Mouse (Mus musculus) forebrain, postnatal 0 days (tissue): ENCODE data around the gene Cyb5d1. TPM values are rescaled to one million over a fixed set of nuclear protein-coding genes. Genes with fewer than 3 reads are reported as not detected.
A peak's percentile ranks its signal among the peaks of the same experiment; 100 is the strongest.

Source experiments
- ATAC-seq: fragments of 200-750 bp; cut with Nextera tagmentation; 2 replicates; pipeline ENCODE4 v1.8.0; 2017; ENCODE audit warnings: mild to moderate bottlenecking, moderate library complexity
- DNase-seq: peaks from one replicate; pipeline ENCODE4 v3.0.0-alpha.2; 2015
- H3K27ac ChIP-seq: fragments of 300-500 bp; sonication (generic); 2 replicates; pipeline ENCODE4 v1.5.1; 2014; ENCODE audit warnings: low read depth, mild to moderate bottlenecking, antibody characterized with exemption, low read length, moderate library complexity, mixed read lengths
- H3K27me3 ChIP-seq: fragments of 300-500 bp; sonication (generic); 2 replicates; pipeline ENCODE4 v1.6.1; 2014; ENCODE audit warnings: mild to moderate bottlenecking, low read length, mixed read lengths; ENCODE audit not compliant: insufficient read depth
- H3K36me3 ChIP-seq: fragments of 300-500 bp; sonication (generic); 2 replicates; pipeline ENCODE4 v1.6.1; 2014; ENCODE audit warnings: mild to moderate bottlenecking, moderate library complexity; ENCODE audit not compliant: insufficient read depth
- H3K4me1 ChIP-seq: fragments of 300-500 bp; sonication (generic); 2 replicates; pipeline ENCODE4 v1.6.1; 2014; ENCODE audit warnings: antibody characterized with exemption; ENCODE audit not compliant: insufficient read depth
- H3K4me2 ChIP-seq: fragments of 300-500 bp; sonication (generic); 2 replicates; pipeline ENCODE4 v1.6.1; 2014; ENCODE audit warnings: low read depth, mild to moderate bottlenecking, moderate library complexity
- H3K4me3 ChIP-seq: fragments of 300-500 bp; sonication (generic); 2 replicates; pipeline ENCODE4 v1.5.1; 2014; ENCODE audit warnings: low read depth, low read length, mixed read lengths
- H3K9ac ChIP-seq: fragments of 300-500 bp; sonication (generic); 2 replicates; pipeline ENCODE4 v1.6.1; 2014; ENCODE audit warnings: mild to moderate bottlenecking
- H3K9me3 ChIP-seq: fragments of 300-500 bp; sonication (generic); 2 replicates; pipeline ENCODE4 v1.6.1; 2016; ENCODE audit warnings: low read length
- CTCF ChIP-seq: sonication (generic); IDR thresholded peaks from 2 replicates; pipeline ENCODE4 v1.5.1; 2016; ENCODE audit warnings: antibody characterized with exemption, control low read depth, low read depth
- WGBS: fragments of 180-500 bp; shearing (Covaris S2); extraction: QIAGEN DNeasy Blood & Tissue Kit; methylation state at CpG from one replicate; pipeline ENCODE4 v1.1.7; 2014; 5-methylcytosine and 5-hydroxymethylcytosine counted together
- polyA plus RNA-seq: library from polyadenylated mRNA; unstranded; fragments of >200 nt; fragmentation: Nextera tagmentation; extraction: Ambion mirVana; gene quantifications from 2 replicates; pipeline ENCODE4 v1.2.1, GENCODE M21; 2015
- total RNA-seq: library from RNA; depleted of rRNA; stranded (reverse); fragments of >200 nt; gene quantifications from 2 replicates; pipeline ENCODE4 v1.2.3, GENCODE M21; 2014

The Cyb5d1 gene
- total and polyA plus RNA-seq, 2 experiments from 2014 or later: 21.1 to 24.2 TPM

- Histone ChIP-seq H3K4me3 (peak overlapping the region; percentile 71), H3K9me3 (no peaks in the 10 kb centered on the region), H3K36me3 (peaks cover 29% of the 10 kb centered on the region), H3K4me1 (peaks cover 31% of the 10 kb centered on the region), H3K27ac (peak overlapping the region; percentile 99), H3K4me2 (peak overlapping the region; percentile 98), H3K27me3 (no peaks in the 10 kb centered on the region), H3K9ac (peak overlapping the region; percentile 85)
- DNase-seq (peak; percentile 96), ATAC-seq (peak; percentile 52)
- TF ChIP-seq CTCF: no peak
- WGBS: 0% methylated on average over 26 of the region's 26 CpGs
These were observed 15.7 kb upstream of the Cyb5d1 start for GRCm38 (mm10) chr11:69411073-69411535.

DNA sequence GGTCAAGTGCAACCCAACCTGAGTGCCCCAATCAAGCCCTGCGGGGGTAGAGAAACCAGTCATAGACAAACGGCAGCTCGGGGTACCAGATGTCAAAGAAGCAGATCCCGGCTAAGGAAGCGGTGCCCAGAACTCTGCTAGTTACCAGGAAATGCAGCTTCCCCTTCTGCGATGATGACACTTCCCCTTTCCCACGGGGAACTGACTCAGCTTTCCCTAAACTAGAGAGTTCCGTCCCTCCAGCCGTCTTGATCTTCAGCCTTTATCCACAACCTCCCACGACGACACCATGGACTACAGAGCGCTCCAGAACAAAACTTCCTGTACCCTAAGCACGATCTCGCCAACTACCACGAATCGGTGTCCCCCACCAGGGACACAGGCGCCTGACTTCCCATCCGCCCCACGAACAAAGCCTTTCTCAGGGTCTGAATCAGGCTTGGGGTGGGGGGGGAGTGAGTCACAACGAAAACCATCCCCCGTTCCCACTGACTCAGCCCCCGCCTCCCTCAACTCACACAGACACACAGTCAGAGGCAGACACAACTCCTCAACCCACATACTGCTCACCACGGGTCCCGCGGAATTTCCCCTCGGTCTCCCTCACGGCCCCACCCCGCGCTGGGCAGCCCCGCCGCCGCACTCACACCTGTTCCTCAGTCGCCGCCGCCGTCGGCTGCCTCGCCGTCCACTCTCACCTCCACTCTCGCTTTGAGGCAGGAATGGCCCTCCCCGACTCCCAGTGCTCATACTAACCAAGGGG is 15.1 kb upstream of the Cyb5d1 start:
- H3K36me3 ChIP-seq: peaks cover 35% of the 10 kb centered on the region
- TF ChIP-seq CTCF: no peak
- peak overlapping the region; percentile 85 for H3K9ac ChIP-seq
- peak overlapping the region; percentile 99 for H3K27ac ChIP-seq
- 1% methylated on average over 41 of the region's 41 CpGs for WGBS
- DNase-seq (peak; percentile 58), ATAC-seq (peak; percentile 4; the same call in 1 of the 2 replicates)
- H3K27me3 ChIP-seq: no peaks in the 10 kb centered on the region
- H3K9me3 ChIP-seq: no peaks in the 10 kb centered on the region
- H3K4me2 ChIP-seq: peak overlapping the region; percentile 98
- H3K4me1 ChIP-seq: peaks cover 31% of the 10 kb centered on the region
- peak overlapping the region; percentile 71 for H3K4me3 ChIP-seq

DNA sequence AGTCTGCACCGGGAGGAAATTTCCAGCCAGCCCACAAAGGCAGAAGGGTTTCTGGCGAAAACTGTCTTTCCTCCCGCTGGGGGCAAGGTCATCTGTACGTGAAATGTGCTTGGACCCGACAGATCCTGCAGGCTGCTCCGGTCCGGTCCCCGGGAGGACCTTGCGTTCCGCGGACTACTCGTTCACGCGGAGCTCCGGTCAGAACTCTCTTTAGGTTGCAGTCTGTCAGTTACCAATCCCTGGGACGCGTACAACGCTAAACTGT is 14.5 kb upstream of the Cyb5d1 start:
- Histone ChIP-seq H3K27ac (peak overlapping the region; percentile 99), H3K4me2 (peak overlapping the region; percentile 98), H3K4me3 (peak overlapping the region; percentile 71), H3K4me1 (peaks cover 31% of the 10 kb centered on the region), H3K9me3 (no peaks in the 10 kb centered on the region), H3K36me3 (peaks cover 41% of the 10 kb centered on the region), H3K27me3 (no peaks in the 10 kb centered on the region), H3K9ac (peak overlapping the region; percentile 85)
- no peak for TF ChIP-seq CTCF
- ATAC-seq: no peak
- DNase-seq: no peak
- WGBS: 0% methylated on average over 18 of the region's 18 CpGs

GRCm38 (mm10) chr11:69409378-69410044 is 14.1 kb upstream of the Cyb5d1 start:
- ATAC-seq (peak; percentile 49), DNase-seq (peak; percentile 81)
- H3K4me1 ChIP-seq: peaks cover 28% of the 10 kb centered on the region
- H3K36me3 ChIP-seq: peaks cover 45% of the 10 kb centered on the region
- H3K4me3 ChIP-seq: peak overlapping the region; percentile 71
- 3% methylated on average over 35 of the region's 46 CpGs for WGBS
- peak overlapping the region; percentile 85 for H3K9ac ChIP-seq
- H3K9me3 ChIP-seq: no peaks in the 10 kb centered on the region
- H3K27me3 ChIP-seq: no peaks in the 10 kb centered on the region
- no peak for TF ChIP-seq CTCF
- H3K4me2 ChIP-seq: peak overlapping the region; percentile 98
- H3K27ac ChIP-seq: peak overlapping the region; percentile 99

GRCm38 (mm10) chr11:69408541-69409377 is 13.3 kb upstream of the Cyb5d1 start:
- Histone ChIP-seq H3K9me3 (no peaks in the 10 kb centered on the region), H3K4me2 (peak overlapping the region; percentile 98), H3K4me3 (peak overlapping the region; percentile 71), H3K27me3 (no peaks in the 10 kb centered on the region), H3K27ac (peak overlapping the region; percentile 99), H3K36me3 (peaks cover 53% of the 10 kb centered on the region), H3K9ac (peak overlapping the region; percentile 85), H3K4me1 (peaks cover 21% of the 10 kb centered on the region)
- TF ChIP-seq CTCF: peak; percentile 29
- DNase-seq (peak; percentile 90), ATAC-seq (peak; percentile 84)
- under 1% methylated on average over 33 of the region's 33 CpGs for WGBS

DNA sequence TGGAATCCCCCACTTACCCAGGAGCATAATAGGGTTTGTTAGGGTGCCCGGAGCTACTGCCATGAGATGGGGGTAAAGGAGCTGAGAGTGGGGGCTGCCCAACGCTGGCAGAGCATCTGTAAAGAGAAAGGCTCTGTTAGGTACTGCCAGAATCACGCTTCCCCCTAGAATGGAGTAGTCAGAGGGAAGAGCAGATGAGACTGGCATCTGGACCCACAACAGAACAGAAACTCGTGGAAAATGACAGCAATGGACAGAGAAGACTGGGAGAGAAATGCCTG is 12.2 kb upstream of the Cyb5d1 start:
- no peak overlapping the region for H3K4me2 ChIP-seq
- H3K36me3 ChIP-seq: peaks cover 59% of the 10 kb centered on the region
- TF ChIP-seq CTCF: no peak
- ATAC-seq: no peak
- DNase-seq: no peak
- no peak overlapping the region for H3K4me3 ChIP-seq
- 84% methylated on average over 4 of the region's 4 CpGs for WGBS
- H3K9me3 ChIP-seq: no peaks in the 10 kb centered on the region
- H3K9ac ChIP-seq: 0 out of 2 replicates have a peak overlapping the region, but pooled peaks have one; percentile 85
- H3K27ac ChIP-seq: no peak overlapping the region
- no peaks in the 10 kb centered on the region for H3K27me3 ChIP-seq
- H3K4me1 ChIP-seq: peaks cover 10% of the 10 kb centered on the region
